Mouse (Mus musculus) lung, embryonic 15.5 days (tissue): Measurements from ENCODE around the gene Dnajc2. TPM values are rescaled to one million over a fixed set of nuclear protein-coding genes. Genes with fewer than 3 reads are reported as not detected.
A peak's percentile ranks its signal among the peaks of the same experiment; 100 is the strongest.

Experiments
- ATAC-seq: fragments of 200-750 bp; cut with Nextera tagmentation; 2 replicates; pipeline ENCODE4 v1.8.0; 2017; ENCODE audit warnings: moderate number of reproducible peaks, borderline replicate concordance; ENCODE audit not compliant: low FRiP score, low TSS enrichment; ENCODE audit errors: extremely low read depth
- H3K27ac ChIP-seq: fragments of 300-500 bp; sonication (generic); 2 replicates; pipeline ENCODE4 v1.5.1; 2015; ENCODE audit warnings: moderate library complexity, mild to moderate bottlenecking, inconsistent platforms
- H3K27me3 ChIP-seq: fragments of 300-500 bp; sonication (generic); 2 replicates; pipeline ENCODE4 v1.6.1; 2015; ENCODE audit warnings: inconsistent platforms
- H3K36me3 ChIP-seq: fragments of 300-500 bp; sonication (generic); 2 replicates; pipeline ENCODE4 v1.6.1; 2015; ENCODE audit warnings: inconsistent platforms
- H3K4me1 ChIP-seq: fragments of 300-500 bp; sonication (generic); 2 replicates; pipeline ENCODE4 v1.6.1; 2015; ENCODE audit warnings: inconsistent platforms
- H3K4me2 ChIP-seq: fragments of 300-500 bp; sonication (generic); 2 replicates; pipeline ENCODE4 v1.6.1; 2015; ENCODE audit warnings: inconsistent platforms, mild to moderate bottlenecking, moderate library complexity
- H3K4me3 ChIP-seq: fragments of 300-500 bp; sonication (generic); 2 replicates; pipeline ENCODE4 v1.5.1; 2015; ENCODE audit warnings: mild to moderate bottlenecking, inconsistent platforms
- H3K9ac ChIP-seq: fragments of 300-500 bp; sonication (generic); 2 replicates; pipeline ENCODE4 v1.6.1; 2015; ENCODE audit warnings: inconsistent platforms
- H3K9me3 ChIP-seq: fragments of 300-500 bp; sonication (generic); 2 replicates; pipeline ENCODE4 v1.6.1; 2016; ENCODE audit warnings: inconsistent platforms
- WGBS: fragments of 180-500 bp; shearing (Covaris S2); methylation state at CpG from one replicate; pipeline ENCODE4 v1.1.7; 2015; 5-methylcytosine and 5-hydroxymethylcytosine counted together
- polyA plus RNA-seq: library from polyadenylated mRNA; unstranded; fragments of >200 nt; fragmentation: Nextera tagmentation; extraction: Ambion mirVana; gene quantifications from 2 replicates; pipeline ENCODE4 v1.2.1, GENCODE M21; 2015

The Dnajc2 gene
- polyA plus RNA-seq, 1 experiment from 2014 or later = 66.9 TPM

DNA sequence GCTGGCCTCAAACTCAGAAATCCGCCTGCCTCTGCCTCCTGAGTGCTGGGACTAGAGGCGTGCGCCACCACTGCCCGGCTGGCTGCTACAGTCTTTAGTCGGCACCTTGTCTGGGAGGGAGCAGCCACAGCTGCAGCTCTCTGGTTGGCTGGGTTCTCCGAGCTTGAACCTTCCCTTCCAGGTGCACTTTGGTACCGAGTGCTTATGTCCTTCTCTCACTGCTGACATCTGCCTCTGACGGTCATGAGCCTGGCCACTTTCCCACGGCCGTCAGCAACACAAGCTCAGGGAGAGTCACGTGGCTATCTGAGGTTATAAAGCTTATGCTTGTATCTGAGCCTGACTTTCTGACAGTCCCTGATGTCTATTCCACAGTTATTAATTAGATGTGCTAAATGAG, 45.9 kb downstream of the Dnajc2 start:
- Histone ChIP-seq H3K36me3 (peaks cover 47% of the 10 kb centered on the region), H3K4me3 (no peak overlapping the region), H3K9me3 (no peaks in the 10 kb centered on the region), H3K27ac (no peak overlapping the region), H3K4me1 (peaks cover 9% of the 10 kb centered on the region), H3K4me2 (no peak overlapping the region), H3K9ac (no peak overlapping the region), H3K27me3 (no peaks in the 10 kb centered on the region)
- WGBS = 85% methylated on average over 11 of the region's 11 CpGs
- no peak for ATAC-seq

DNA sequence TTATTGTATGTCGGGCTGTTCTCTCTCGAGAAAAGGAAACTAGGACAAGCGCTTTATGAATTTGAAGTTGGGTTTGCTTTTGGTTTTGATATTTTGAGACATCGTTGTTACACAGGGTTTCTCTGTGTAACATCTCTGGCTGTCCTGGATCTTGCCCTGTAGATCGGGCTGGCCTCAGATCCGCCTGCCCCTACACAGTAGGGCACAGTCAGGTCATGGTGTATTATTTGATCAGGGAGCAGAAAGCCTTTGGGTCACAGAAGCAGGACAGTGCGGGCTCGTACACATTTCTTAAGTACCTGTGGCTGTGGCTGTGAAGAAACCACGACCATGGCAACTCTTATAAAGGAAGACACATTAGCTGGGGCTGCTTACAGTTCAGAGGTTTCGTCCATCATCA, 47.4 kb downstream of the Dnajc2 start:
- no peaks in the 10 kb centered on the region for H3K27me3 ChIP-seq
- H3K4me3 ChIP-seq = peak overlapping the region; percentile 61
- 10% methylated on average over 10 of the region's 10 CpGs for WGBS
- H3K27ac ChIP-seq = no peak overlapping the region
- no peaks in the 10 kb centered on the region for H3K9me3 ChIP-seq
- peaks cover 9% of the 10 kb centered on the region for H3K4me1 ChIP-seq
- H3K9ac ChIP-seq = peak overlapping the region; percentile 67
- peak overlapping the region; percentile 64 for H3K4me2 ChIP-seq
- ATAC-seq = no peak
- H3K36me3 ChIP-seq = peaks cover 32% of the 10 kb centered on the region

GRCm38 (mm10) chr5:21736956-21737585, 48.0 kb downstream of the Dnajc2 start, which contains the start of gene Pmpcb:
Pmpcb (plus strand) TSS chr5:21737141.
- WGBS = under 1% methylated on average over 42 of the region's 42 CpGs

DNA sequence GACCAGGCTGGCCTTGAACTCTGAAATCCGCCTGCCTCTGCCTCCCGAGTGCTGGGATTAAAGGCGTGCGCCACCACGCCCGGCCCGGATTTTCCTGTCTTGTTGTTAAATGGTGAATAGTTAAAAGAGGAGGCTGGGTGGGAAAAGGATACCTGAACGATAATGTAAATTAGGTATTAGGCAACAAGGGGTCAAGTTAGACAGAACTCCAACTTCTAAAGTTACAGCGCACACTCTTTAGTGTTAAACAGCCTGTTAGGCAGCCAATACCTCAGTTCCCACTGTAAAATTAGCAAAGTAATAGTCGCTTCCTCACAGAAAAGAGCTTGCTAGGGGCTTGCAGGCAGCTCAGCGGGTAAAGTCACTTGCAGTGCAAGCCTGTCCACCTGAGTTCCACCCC, 49.0 kb downstream of the Dnajc2 start:
- peaks cover 17% of the 10 kb centered on the region for H3K36me3 ChIP-seq
- H3K9ac ChIP-seq = no peak overlapping the region
- H3K4me2 ChIP-seq = no peak overlapping the region
- H3K27me3 ChIP-seq = no peaks in the 10 kb centered on the region
- H3K27ac ChIP-seq = no peak overlapping the region
- 80% methylated on average over 11 of the region's 11 CpGs for WGBS
- H3K4me3 ChIP-seq = no peak overlapping the region
- no peaks in the 10 kb centered on the region for H3K9me3 ChIP-seq
- no peak for ATAC-seq
- peaks cover 9% of the 10 kb centered on the region for H3K4me1 ChIP-seq

More at GRCm38 (mm10) chr5:21736956-21737585, 48.0 kb downstream of the Dnajc2 start, which contains the start of gene Pmpcb:
- Histone ChIP-seq H3K4me1 (peaks cover 9% of the 10 kb centered on the region), H3K9me3 (no peaks in the 10 kb centered on the region), H3K27me3 (no peaks in the 10 kb centered on the region), H3K4me3 (peak within 1 kb of the TSS; percentile 61), H3K9ac (peak within 1 kb of the TSS; percentile 67), H3K27ac (peak within 1 kb of the TSS; percentile 37; the same call in 1 of the 2 replicates), H3K36me3 (peaks cover 27% of the 10 kb centered on the region), H3K4me2 (peak within 1 kb of the TSS; percentile 64)
- peak; percentile 83 for ATAC-seq

GRCm38 (mm10) chr5:21735584-21735983, 49.5 kb downstream of the Dnajc2 start:
- Histone ChIP-seq H3K27ac (no peak overlapping the region), H3K4me1 (peaks cover 9% of the 10 kb centered on the region), H3K27me3 (no peaks in the 10 kb centered on the region), H3K4me3 (peak overlapping the region; percentile 19), H3K9ac (no peak overlapping the region), H3K4me2 (peak overlapping the region; percentile 39; the same call in 1 of the 2 replicates), H3K9me3 (no peaks in the 10 kb centered on the region), H3K36me3 (peaks cover 15% of the 10 kb centered on the region)
- 30% methylated on average over 10 of the region's 10 CpGs for WGBS
- no peak for ATAC-seq

DNA sequence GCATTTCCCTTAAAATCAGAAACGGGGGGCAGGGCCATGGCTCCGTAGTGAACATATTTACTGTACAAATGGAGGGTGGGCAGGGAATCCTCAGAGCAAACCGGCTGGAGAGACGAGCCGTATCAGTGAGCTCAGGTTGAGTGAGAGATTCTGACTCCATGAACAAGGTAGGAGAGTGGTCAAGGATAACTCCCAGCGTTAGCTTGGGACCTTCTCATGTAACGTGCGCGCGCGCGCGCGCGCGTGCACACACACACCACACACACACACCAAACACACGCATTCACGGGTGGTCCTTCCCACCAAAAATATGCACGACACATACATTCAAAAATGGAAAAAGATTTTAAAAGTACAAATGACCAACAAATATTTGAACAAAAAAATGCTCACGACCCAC, 50.0 kb downstream of the Dnajc2 start:
- WGBS = 70% methylated on average over 20 of the region's 20 CpGs
- Histone ChIP-seq H3K4me2 (peak overlapping the region; percentile 39; the same call in 1 of the 2 replicates), H3K9ac (no peak overlapping the region)

GRCm38 (mm10) chr5:21732930-21733329, 52.1 kb downstream of the Dnajc2 start:
- WGBS = 32% methylated on average over 8 of the region's 8 CpGs
- Histone ChIP-seq H3K4me2 (no peak overlapping the region), H3K27me3 (no peaks in the 10 kb centered on the region), H3K4me1 (peaks cover 3% of the 10 kb centered on the region), H3K4me3 (no peak overlapping the region), H3K9me3 (no peaks in the 10 kb centered on the region), H3K36me3 (no peaks in the 10 kb centered on the region), H3K27ac (no peak overlapping the region), H3K9ac (no peak overlapping the region)
- 0 out of 2 replicates have a peak, but pooled peaks have one; percentile 23 for ATAC-seq

More for the DNA sequence above, 50.0 kb downstream of the Dnajc2 start:
- no peaks in the 10 kb centered on the region for H3K9me3 ChIP-seq
- no peaks in the 10 kb centered on the region for H3K27me3 ChIP-seq
- H3K36me3 ChIP-seq = peaks cover 11% of the 10 kb centered on the region
- H3K4me3 ChIP-seq = peak overlapping the region; percentile 19
- H3K27ac ChIP-seq = no peak overlapping the region
- ATAC-seq = no peak
- peaks cover 9% of the 10 kb centered on the region for H3K4me1 ChIP-seq

DNA sequence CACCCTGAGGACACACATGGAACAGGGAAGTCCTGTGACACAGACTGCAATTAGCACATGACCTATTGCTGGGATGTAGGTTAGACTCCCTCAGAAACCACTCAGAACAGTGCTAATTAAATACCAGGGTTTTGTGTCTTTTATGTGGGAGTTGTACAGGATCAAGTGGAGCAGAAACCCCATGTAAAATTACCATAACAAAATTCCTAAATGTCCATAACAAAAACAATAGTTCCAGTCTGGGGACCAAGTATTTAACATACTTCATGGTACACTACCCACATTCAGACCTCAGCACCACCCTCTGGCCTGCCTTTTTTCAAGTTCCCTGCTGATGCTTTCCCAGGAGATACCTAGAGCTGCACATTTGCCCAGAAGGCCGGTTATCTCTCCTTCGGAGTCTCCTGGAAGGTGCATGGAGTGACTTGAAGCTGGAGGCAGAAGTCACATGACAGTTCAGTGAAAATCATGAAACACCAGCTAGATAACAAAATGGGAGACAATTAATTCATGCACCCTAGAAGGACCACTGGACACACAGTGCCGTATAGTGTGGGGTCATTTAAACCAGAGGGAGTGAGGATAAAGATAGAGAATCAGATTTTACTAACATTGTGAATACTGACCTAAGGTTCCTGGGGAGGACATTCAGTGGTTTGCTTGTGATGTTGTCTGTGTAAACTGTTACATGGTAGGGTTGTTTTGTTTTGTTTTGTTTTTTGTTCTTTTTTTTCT, 52.7 kb downstream of the Dnajc2 start:
- 78% methylated on average over 3 of the region's 3 CpGs for WGBS
- no peak for ATAC-seq
- Histone ChIP-seq H3K4me3 (no peak overlapping the region), H3K36me3 (no peaks in the 10 kb centered on the region), H3K27ac (no peak overlapping the region), H3K9me3 (no peaks in the 10 kb centered on the region), H3K27me3 (no peaks in the 10 kb centered on the region), H3K4me1 (no peaks in the 10 kb centered on the region), H3K9ac (no peak overlapping the region), H3K4me2 (no peak overlapping the region)

DNA sequence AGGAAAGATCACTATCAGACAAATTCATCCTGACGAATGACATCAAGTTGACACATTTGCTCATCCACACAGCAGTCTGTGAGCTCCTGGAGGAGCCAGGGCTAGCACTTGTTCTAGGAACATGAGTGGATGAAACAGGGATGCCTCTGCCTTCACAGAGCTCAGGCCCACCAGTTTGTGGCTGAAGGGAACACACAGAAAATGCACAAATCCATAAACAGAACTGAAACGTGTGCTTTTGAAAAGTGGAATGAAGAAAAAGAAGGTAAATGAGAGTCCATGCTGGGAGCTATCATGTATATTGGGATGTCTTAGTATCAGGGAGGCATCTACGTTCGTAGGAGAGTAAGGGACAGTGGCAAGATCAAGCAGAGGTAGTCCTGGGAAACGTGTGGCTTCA, 55.9 kb downstream of the Dnajc2 start:
- Histone ChIP-seq H3K9ac (no peak overlapping the region), H3K27ac (no peak overlapping the region), H3K27me3 (no peaks in the 10 kb centered on the region), H3K36me3 (no peaks in the 10 kb centered on the region), H3K4me2 (no peak overlapping the region), H3K9me3 (no peaks in the 10 kb centered on the region), H3K4me3 (no peak overlapping the region), H3K4me1 (no peaks in the 10 kb centered on the region)
- no peak for ATAC-seq
- WGBS = 71% methylated on average over 5 of the region's 5 CpGs

DNA sequence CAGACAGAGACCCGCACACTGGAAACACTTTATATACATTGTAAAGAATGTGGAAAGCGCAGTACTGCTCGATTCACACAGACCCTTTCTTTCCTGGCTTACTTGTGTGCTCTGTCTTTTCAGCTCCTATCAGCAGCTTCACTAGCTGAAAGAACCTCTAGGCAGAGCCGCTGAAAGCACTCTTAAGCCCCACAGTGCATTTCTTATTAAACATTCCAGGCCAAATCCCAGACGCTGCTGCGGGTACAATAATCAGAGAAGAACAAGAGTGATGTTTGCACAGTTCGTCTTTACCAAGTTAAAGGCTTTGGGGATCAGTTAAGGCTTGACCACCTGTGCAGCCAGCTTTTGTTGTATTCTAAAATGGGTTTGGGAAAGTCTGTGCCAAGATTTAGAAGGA, 60.2 kb downstream of the Dnajc2 start:
- no peak overlapping the region for H3K4me2 ChIP-seq
- H3K4me1 ChIP-seq = no peaks in the 10 kb centered on the region
- H3K9ac ChIP-seq = no peak overlapping the region
- 0 out of 2 replicates have a peak overlapping the region, but pooled peaks have one; percentile 9 for H3K27ac ChIP-seq
- ATAC-seq = no peak
- H3K27me3 ChIP-seq = no peaks in the 10 kb centered on the region
- no peaks in the 10 kb centered on the region for H3K9me3 ChIP-seq
- no peaks in the 10 kb centered on the region for H3K36me3 ChIP-seq
- H3K4me3 ChIP-seq = no peak overlapping the region
- 37% methylated on average over 7 of the region's 7 CpGs for WGBS

GRCm38 (mm10) chr5:21724427-21724826, 60.6 kb downstream of the Dnajc2 start:
- Histone ChIP-seq H3K4me1 (no peaks in the 10 kb centered on the region), H3K4me3 (no peak overlapping the region)

DNA sequence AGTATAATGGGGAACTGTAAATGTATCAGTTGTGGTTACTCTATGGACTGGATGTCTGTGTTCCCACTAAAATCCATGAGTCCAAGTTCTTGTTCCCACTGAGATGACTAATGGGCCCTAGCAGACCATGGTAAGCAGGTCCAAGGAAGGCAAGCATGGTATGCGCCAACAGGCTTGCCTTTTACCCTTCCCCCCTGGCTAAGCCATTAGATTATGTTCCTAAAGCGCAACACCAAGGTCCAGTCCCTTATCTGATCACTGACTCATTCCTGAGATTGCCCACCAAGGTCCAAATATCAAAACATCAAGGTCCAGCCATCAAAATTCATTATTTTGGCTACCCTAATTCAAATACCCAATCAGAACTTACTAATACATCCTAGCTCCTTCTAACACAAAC, 65.8 kb downstream of the Dnajc2 start:
- Histone ChIP-seq H3K4me2 (no peak overlapping the region), H3K9me3 (no peaks in the 10 kb centered on the region), H3K4me1 (no peaks in the 10 kb centered on the region), H3K27me3 (no peaks in the 10 kb centered on the region), H3K4me3 (no peak overlapping the region), H3K9ac (no peak overlapping the region), H3K27ac (no peak overlapping the region), H3K36me3 (no peaks in the 10 kb centered on the region)
- 96% methylated on average over 2 of the region's 2 CpGs for WGBS
- ATAC-seq = no peak

More at GRCm38 (mm10) chr5:21724427-21724826, 60.6 kb downstream of the Dnajc2 start:
- no peaks in the 10 kb centered on the region for H3K27me3 ChIP-seq
- 42% methylated on average over 1 of the region's 1 CpGs for WGBS
- H3K27ac ChIP-seq = 0 out of 2 replicates have a peak overlapping the region, but pooled peaks have one; percentile 9
- ATAC-seq = no peak
- no peak overlapping the region for H3K4me2 ChIP-seq
- no peak overlapping the region for H3K9ac ChIP-seq
- no peaks in the 10 kb centered on the region for H3K36me3 ChIP-seq
- H3K9me3 ChIP-seq = no peaks in the 10 kb centered on the region
